ENCODE assay signal across 25 mouse cellular contexts in genomic region chr17:64739129-64739528, GRCm38 (mm10).
DNase-seq lines count a peak whose midpoint lies in the region; ATAC-seq and TF ChIP-seq lines count a peak whose summit lies in the region.
"Had no signal": no experiment of that assay in that cellular context is flagged by ENCODE, and none has a peak within 500 bp of the region (broad histone marks: within the 10 kb centered on the region; RNA-seq: fewer than 3 reads in every experiment).

No protein-coding gene starts in this region.

- no peaks in the 10 kb centered on the region for H3K27me3 ChIP-seq in midbrain, embryonic 11.5 days (ENCODE audit: control insufficient read depth, insufficient read depth, low read length)
- H3K27me3 ChIP-seq: embryonic facial prominence, embryonic 13.5 days; intestine, embryonic 15.5 days; limb, embryonic 12.5 days; neural tube, embryonic 15.5 days had no signal

- no peak overlapping the region for H3K9ac ChIP-seq in midbrain, embryonic 11.5 days (ENCODE audit: low read length)
- H3K9ac ChIP-seq: embryonic facial prominence, embryonic 13.5 days; intestine, embryonic 15.5 days; limb, embryonic 12.5 days; liver, postnatal 0 days; neural tube, embryonic 15.5 days had no signal

- WGBS in midbrain, embryonic 11.5 days: 89% methylated on average over 6 of the region's 6 CpGs

- H3K9me3 ChIP-seq in midbrain, embryonic 11.5 days (ENCODE audit: control insufficient read depth, low read length): no peaks in the 10 kb centered on the region
- H3K9me3 ChIP-seq: embryonic facial prominence, embryonic 13.5 days; hindbrain, embryonic 10.5 days; intestine, embryonic 15.5 days; limb, embryonic 12.5 days; midbrain, embryonic 10.5 days; neural tube, embryonic 15.5 days had no signal

- no peaks in the 10 kb centered on the region for H3K4me1 ChIP-seq in midbrain, embryonic 11.5 days (ENCODE audit: control insufficient read depth, insufficient read depth, low read length)
- H3K4me1 ChIP-seq: hindbrain, embryonic 10.5 days; intestine, embryonic 15.5 days; midbrain, embryonic 10.5 days had no signal

- no peak overlapping the region for H3K4me2 ChIP-seq in midbrain, embryonic 11.5 days
- H3K4me2 ChIP-seq: embryonic facial prominence, embryonic 13.5 days; heart, embryonic 11.5 days; intestine, embryonic 15.5 days; limb, embryonic 12.5 days; liver, embryonic 11.5 days; neural tube, embryonic 15.5 days had no signal

- TF ChIP-seq CTCF in brain, embryonic 14.5 days (IDR thresholded peaks at IDR 0.05; ENCODE audit: borderline replicate concordance, extremely low read depth, insufficient read depth, insufficient read length): no peak

- no peak for ATAC-seq in midbrain, embryonic 11.5 days (ENCODE audit: low FRiP score)
- ATAC-seq: hindbrain, embryonic 16.5 days; intestine, embryonic 15.5 days; liver, postnatal 0 days; lung, postnatal 0 days had no signal

- peak; percentile 76 for DNase-seq in heart, adult 11 months
- no peak for DNase-seq in heart, postnatal 4 days
- peak; percentile 56 for DNase-seq in brain, embryonic 14.5 days (ENCODE audit: low read depth)
- peak; percentile 50 for DNase-seq in cerebellum, adult 11-12 months
- DNase-seq in cerebellum, postnatal 10 days: peak; percentile 71 to 72
- no peak for DNase-seq in midbrain, embryonic 11.5 days (ENCODE audit: low spot score, missing footprints)
- no peak for DNase-seq in right cerebral cortex, adult 18-20 months
- DNase-seq: adrenal gland, adult 2 months; embryo, embryonic 11 days; gastrocnemius, postnatal 10 days; kidney, adult 8-10 months; kidney, postnatal 10 days; liver, postnatal 0 days had no signal

- no peak overlapping the region for H3K4me3 ChIP-seq in midbrain, embryonic 11.5 days (ENCODE audit: low read depth, low read length)
- H3K4me3 ChIP-seq: embryonic facial prominence, embryonic 13.5 days; erythroblast, embryonic 14.5 days; hindbrain, embryonic 10.5 days; intestine, embryonic 15.5 days; limb, embryonic 12.5 days; midbrain, embryonic 10.5 days; neural tube, embryonic 15.5 days had no signal

- H3K36me3 ChIP-seq in midbrain, embryonic 11.5 days (ENCODE audit: control insufficient read depth, insufficient read depth, low read length): 0 out of 2 replicates have a peak, but pooled peaks cover 7% of the 10 kb centered on the region

- no peak overlapping the region for H3K27ac ChIP-seq in midbrain, embryonic 11.5 days (ENCODE audit: low read depth, low read length)
- H3K27ac ChIP-seq: embryonic facial prominence, embryonic 13.5 days; hindbrain, embryonic 10.5 days; intestine, embryonic 15.5 days; limb, embryonic 12.5 days; midbrain, embryonic 10.5 days; neural tube, embryonic 15.5 days; stomach, postnatal 0 days had no signal

- TF ChIP-seq POLR2A in brain, embryonic 14.5 days (IDR thresholded peaks at IDR 0.05; ENCODE audit: borderline replicate concordance, extremely low read depth, insufficient read depth, insufficient read length, poor library complexity, severe bottlenecking): no peak

Comparison
In these comparisons a context has a peak if more than half of its experiments do, and no peak if none do; other contexts are left out.
1. DNase-seq: peak in heart, adult 11 months (single experiment), brain, embryonic 14.5 days (single experiment), cerebellum, adult 11-12 months (single experiment) and cerebellum, postnatal 10 days (2 of 2); none in heart, postnatal 4 days (single experiment), midbrain, embryonic 11.5 days (single experiment) and right cerebral cortex, adult 18-20 months (single experiment).